Mouse (Mus musculus) stomach, adult 2 months (tissue): ENCODE measurements around the gene Mr1. TPM values are rescaled to one million over a fixed set of nuclear protein-coding genes. Genes with fewer than 3 reads are reported as not detected.

Experiments
- polyA plus RNA-seq: library from polyadenylated mRNA; depleted of rRNA; stranded (reverse); fragments of >200 nt; gene quantifications from 2 replicates; pipeline ENCODE4 v1.2.3, GENCODE M21; 2012; rRNA removed

Mr1 gene
- polyA plus RNA-seq: 0.20 and 0.77 TPM in 2 replicates

DNA sequence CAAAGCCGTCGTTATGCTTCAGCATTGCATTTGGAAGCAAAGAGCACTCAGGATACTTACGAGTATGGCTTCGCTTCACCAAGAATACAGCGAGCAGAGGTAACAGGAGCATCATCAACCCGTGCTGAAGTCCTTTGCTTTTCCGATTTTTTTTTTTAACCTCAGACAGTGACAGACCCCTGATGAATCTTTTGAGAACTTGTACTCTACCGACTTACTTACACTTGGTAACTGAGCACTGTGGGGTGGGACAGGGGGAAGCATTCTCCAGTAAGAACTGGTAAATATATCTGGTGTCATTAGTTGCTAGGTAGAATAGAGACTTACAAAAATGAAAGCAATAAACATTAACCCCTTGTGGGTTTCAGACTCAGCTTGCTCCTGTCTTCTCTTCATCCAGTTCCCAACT, at the start of gene Mr1:
Mr1 (minus strand) TSS at position 243 of the 409 bp plus-strand sequence.

DNA sequence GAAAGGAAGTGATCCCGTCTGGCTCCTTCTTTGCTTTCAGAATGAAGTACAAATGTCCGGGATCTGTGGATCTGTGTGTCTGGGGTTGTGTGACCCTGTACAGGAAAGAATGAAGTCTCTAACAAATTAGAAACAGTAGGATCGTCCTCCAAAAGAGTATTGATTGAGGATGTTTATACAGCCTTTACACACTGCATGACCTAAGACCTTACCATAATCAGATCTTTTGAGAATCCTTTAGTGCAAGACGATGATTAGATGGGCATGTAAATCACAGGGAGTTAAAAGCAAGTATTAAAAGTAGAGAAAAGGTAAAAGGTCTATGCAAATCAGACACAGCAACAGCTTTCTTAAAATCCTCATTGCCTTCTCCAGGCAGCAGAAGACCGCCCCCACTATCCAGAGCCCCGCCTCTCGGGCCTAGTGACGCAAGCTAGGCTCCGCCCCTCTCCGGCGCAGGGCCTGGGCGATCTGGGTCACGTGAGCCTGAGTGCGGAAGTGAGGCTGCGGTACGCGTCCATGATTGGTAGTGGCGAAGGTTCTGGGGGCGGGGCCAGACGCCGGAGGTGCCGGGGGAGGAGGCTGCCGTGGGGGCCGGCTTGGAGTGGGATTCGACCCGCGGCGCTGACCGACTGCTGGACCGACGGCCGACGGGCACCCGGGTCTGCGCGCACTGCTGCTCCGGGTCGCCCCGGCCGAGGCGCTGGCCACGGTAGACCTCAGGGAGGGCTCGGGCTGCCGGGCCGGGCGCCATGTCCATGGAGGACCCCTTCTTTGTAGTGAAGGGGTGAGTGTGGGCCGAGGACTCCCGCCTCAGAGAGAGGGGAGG, 11.7 kb upstream of the Mr1 start, which contains the start of gene Stx6:
Stx6 (plus strand) TSS at position 575 of the 829 bp plus-strand sequence.

DNA sequence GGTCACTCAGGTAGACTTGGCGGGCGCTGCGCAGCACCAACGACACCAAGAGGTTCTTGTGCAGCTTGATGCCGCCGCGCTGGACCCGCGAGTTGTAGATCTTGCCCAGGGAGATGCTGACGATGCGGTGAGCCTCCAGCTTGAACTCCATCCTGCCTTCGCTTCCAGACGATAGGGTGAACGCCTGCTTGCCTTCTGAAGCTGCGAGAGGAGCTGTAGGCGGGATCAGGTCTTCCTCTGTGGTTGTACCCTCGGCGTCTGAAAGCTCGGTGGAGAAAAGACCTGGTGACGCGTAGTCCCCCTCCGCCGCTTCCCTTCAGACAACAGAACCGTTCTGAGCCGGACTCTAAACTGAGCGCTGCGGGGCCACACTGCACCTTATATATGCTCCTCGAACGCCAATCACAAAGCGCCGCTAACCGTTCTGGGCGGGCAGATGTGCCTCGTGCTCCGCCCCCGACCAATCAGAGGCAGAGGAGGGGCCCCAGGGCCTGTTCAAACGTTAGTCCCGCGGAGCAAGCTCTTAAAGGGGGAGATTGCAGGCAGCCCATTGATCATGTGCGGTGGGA, 47.2 kb downstream of the Mr1 start, which contains the start of gene Ier5:
Ier5 (minus strand) TSS at position 357 of the 569 bp plus-strand sequence.

Other genes starting within 250 kb of the Mr1 start
- 8.6 and 18.0 TPM in 2 replicates for gene Ier5, start 47.2 kb downstream of the Mr1 start, polyA plus RNA-seq
- 17.4 and 26.2 TPM in 2 replicates for gene Stx6, start 11.9 kb upstream of the Mr1 start, polyA plus RNA-seq
- 2.6 and 4.8 TPM in 2 replicates for gene BC034090, start 97.6 kb upstream of the Mr1 start, polyA plus RNA-seq